Mouse (Mus musculus): Measurements from ENCODE around the gene Chad. TPM values are rescaled to one million over a fixed set of nuclear protein-coding genes. Genes with fewer than 3 reads are reported as not detected.

Gene Chad
- total RNA-seq, 2 experiments from 2014 or later = 5.4 to 17.5 TPM

Other genes with a start within 250 kb of the Chad start
- 10 to 100 TPM; 33.9 to 36.3 TPM for gene Luc7l3, start 243.1 kb upstream of the Chad start, total RNA-seq (2021)
- gene Ankrd40, start 237.0 kb upstream of the Chad start, total RNA-seq (2021) = 100 to 1,000 TPM; 191 to 205 TPM
- gene Abcc3, start 172.1 kb upstream of the Chad start, total RNA-seq (2021) = under 1 TPM; 0.90 to 0.94 TPM
- gene Cacna1g, start 90.8 kb upstream of the Chad start, total RNA-seq (2021) = 1 to 10 TPM; 2.0 to 3.2 TPM
- gene Spata20, start 78.9 kb upstream of the Chad start, total RNA-seq (2021) = not detected
- gene Epn3, start 65.1 kb upstream of the Chad start, total RNA-seq (2021) = under 1 TPM; 0.08 to 0.43 TPM
- gene Mycbpap, start 43.3 kb upstream of the Chad start, total RNA-seq (2021) = not detected
- gene Rsad1, start 15.8 kb upstream of the Chad start, total RNA-seq (2021) = 1 to 10 TPM; 2.6 to 4.1 TPM
- gene Acsf2, start 36.8 kb downstream of the Chad start, total RNA-seq (2021) = 1 to 10 TPM; 1.6 to 3.3 TPM
- 10 to 100 TPM; 32.5 to 34.9 TPM for gene Lrrc59, start 64.7 kb downstream of the Chad start, total RNA-seq (2021)
- gene Mrpl27, start 88.7 kb downstream of the Chad start, total RNA-seq (2021) = 10 to 100 TPM; 52.9 to 56.8 TPM
- gene Eme1, start 88.9 kb downstream of the Chad start, total RNA-seq (2021) = under 1 TPM in 1 of 2 experiments, not detected in 1; 0.48 TPM
- 1 to 10 TPM; 4.0 to 5.1 TPM for gene Xylt2, start 112.5 kb downstream of the Chad start, total RNA-seq (2021)
- gene Gm11541, start 139.5 kb downstream of the Chad start, total RNA-seq (2021) = not detected
- 1 to 10 TPM in 1 of 2 experiments, under 1 TPM in 1; 0.67 to 1.1 TPM for gene Cdc34b, start 176.7 kb downstream of the Chad start, total RNA-seq (2021)
- gene Tmem92, start 217.7 kb downstream of the Chad start, total RNA-seq (2021) = not detected

Data from gastrocnemius, postnatal 25 days (tissue).